Mouse (Mus musculus): ENCODE measurements around the gene Def6.

- TF ChIP-seq POLR2A (IDR thresholded peaks at IDR 0.05; ENCODE audit: insufficient read depth, low read depth, low read length) (no peak), CTCF (IDR thresholded peaks at IDR 0.05) (no peak), EP300 (IDR thresholded peaks at IDR 0.05; ENCODE audit: insufficient read depth, low read depth, low read length) (no peak)
These were observed 50.7 kb downstream of the Def6 start for GRCm38 (mm10) chr17:28258325-28258724.
